In the genomic region with DNA sequence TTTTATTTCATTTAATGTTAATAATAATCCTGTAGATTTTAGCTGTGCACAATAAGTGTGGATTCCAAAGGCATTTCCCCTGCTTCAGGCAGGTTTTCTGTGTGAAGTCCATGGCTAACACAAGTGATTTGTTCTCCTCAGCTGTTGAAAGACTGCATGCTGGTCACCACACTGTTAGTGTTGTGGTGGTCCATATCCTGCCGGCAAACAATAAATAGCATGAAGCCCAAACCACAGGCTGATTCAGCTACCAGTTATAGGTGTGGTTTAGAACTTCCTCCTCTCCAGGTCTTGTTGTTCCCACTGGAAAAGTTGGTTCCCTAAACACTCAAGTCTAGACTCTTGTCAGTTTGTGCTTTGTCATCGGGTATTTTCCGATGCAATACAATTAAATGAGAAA, we compare ENCODE assay signal across 23 mouse cellular contexts.
DNase-seq lines count a peak whose midpoint lies in the region; ATAC-seq lines count a peak whose summit lies in the region.
"Had no signal": no experiment of that assay in that cellular context is flagged by ENCODE, and none has a peak within 500 bp of the region (broad histone marks: within the 10 kb centered on the region; RNA-seq: fewer than 3 reads in every experiment).

No protein-coding gene starts in this region.

- no peaks in the 10 kb centered on the region for H3K36me3 ChIP-seq in heart, embryonic 10.5 days
- H3K36me3 ChIP-seq: embryonic facial prominence, embryonic 12.5 days; embryonic facial prominence, embryonic 15.5 days; hindbrain, embryonic 10.5 days; hindbrain, embryonic 13.5 days; intestine, embryonic 15.5 days had no signal

- H3K27me3 ChIP-seq in heart, embryonic 10.5 days (ENCODE audit: insufficient read depth, poor library complexity, severe bottlenecking): no peaks in the 10 kb centered on the region
- H3K27me3 ChIP-seq: embryonic facial prominence, embryonic 12.5 days; embryonic facial prominence, embryonic 15.5 days; hindbrain, embryonic 13.5 days; intestine, embryonic 15.5 days had no signal

- no peaks in the 10 kb centered on the region for H3K4me1 ChIP-seq in heart, embryonic 10.5 days
- H3K4me1 ChIP-seq: embryonic facial prominence, embryonic 12.5 days; embryonic facial prominence, embryonic 15.5 days; hindbrain, embryonic 10.5 days; hindbrain, embryonic 13.5 days; intestine, embryonic 15.5 days had no signal

- no peak overlapping the region for H3K4me3 ChIP-seq in heart, embryonic 10.5 days
- H3K4me3 ChIP-seq: embryonic facial prominence, embryonic 12.5 days; embryonic facial prominence, embryonic 15.5 days; heart, adult 2 months; hindbrain, embryonic 10.5 days; hindbrain, embryonic 13.5 days; intestine, embryonic 15.5 days had no signal

- H3K9me3 ChIP-seq in heart, embryonic 10.5 days: no peaks in the 10 kb centered on the region
- H3K9me3 ChIP-seq: intestine, embryonic 15.5 days had no signal

- ATAC-seq in common myeloid progenitor, adult 5-6 weeks (replicated peaks; ENCODE audit: low read depth, poor library complexity, severe bottlenecking): peak; percentile 95
- ATAC-seq in megakaryocyte, adult 5-6 weeks (ENCODE audit: poor library complexity, severe bottlenecking): 0 out of 2 replicates have a peak, but pooled peaks have one; percentile 33
- ATAC-seq: activated CD4-positive, CD25-positive, alpha-beta regulatory T cell, adult 4 months; forebrain, embryonic 14.5 days; forebrain, postnatal 0 days; hindbrain, embryonic 16.5 days; intestine, embryonic 15.5 days had no signal

- 91% methylated on average over 3 of the region's 3 CpGs for WGBS in heart, embryonic 10.5 days

- H3K27ac ChIP-seq in heart, embryonic 10.5 days: no peak overlapping the region
- H3K27ac ChIP-seq: embryonic facial prominence, embryonic 12.5 days; embryonic facial prominence, embryonic 15.5 days; heart, adult 2 months; hindbrain, embryonic 10.5 days; hindbrain, embryonic 13.5 days; intestine, embryonic 15.5 days had no signal

- DNase-seq in 416B (ENCODE audit: low read depth): peak; percentile 76
- DNase-seq in gastrocnemius, postnatal 10 days: no peak
- no peak for DNase-seq in heart, embryonic 10.5 days (ENCODE audit: low spot score)
- DNase-seq in heart, adult 18-20 months: no peak
- DNase-seq: adrenal gland, adult 8-10 months; adrenal gland, postnatal 25 days; cerebellum, adult 18-20 months; cerebellum, adult 9-10 months; cerebellum, postnatal 14 days; forebrain, postnatal 0 days; gastrocnemius, postnatal 14 days; heart, adult 2 months; kidney, adult 11 months had no signal
